Mouse (Mus musculus): ENCODE results near the gene Lasp1. TPM values are rescaled to one million over a fixed set of nuclear protein-coding genes. Genes with fewer than 3 reads are reported as not detected.

Gene Lasp1
- polyA plus RNA-seq, 1 experiment = 167 TPM

- Histone ChIP-seq H3K27ac (ENCODE audit: control insufficient read depth, insufficient read depth, low read length) (peak overlapping the region; percentile 37; the same call in 1 of the 2 replicates), H3K27me3 (ENCODE audit: control insufficient read depth, insufficient read depth, low read length) (no peaks in the 10 kb centered on the region), H3K4me3 (ENCODE audit: control insufficient read depth, insufficient read depth, low read length) (no peak overlapping the region), H3K36me3 (ENCODE audit: control insufficient read depth, insufficient read depth, low read length) (no peaks in the 10 kb centered on the region), H3K4me1 (replicated peaks; ENCODE audit: control insufficient read depth, insufficient read depth, low read length) (peaks cover 64% of the 10 kb centered on the region)
- TF ChIP-seq POLR2A (IDR thresholded peaks at IDR 0.05; ENCODE audit: control insufficient read depth, extremely low read depth, insufficient read depth, low read length, poor library complexity) (no peak), CTCF (IDR thresholded peaks at IDR 0.05; ENCODE audit: borderline replicate concordance, control insufficient read depth, extremely low read depth, insufficient read depth, low read length, poor library complexity) (no peak)
- WGBS = 14% methylated on average over 2 of the region's 2 CpGs
- DNase-seq = peak; percentile 62
Measured at GRCm38 (mm10) chr11:97808093-97808492, 9.3 kb downstream of the Lasp1 start.

GRCm38 (mm10) chr11:97808621-97809234, 9.9 kb downstream of the Lasp1 start:
- no peak for DNase-seq
- Histone ChIP-seq H3K4me3 (ENCODE audit: control insufficient read depth, insufficient read depth, low read length) (no peak overlapping the region), H3K27me3 (ENCODE audit: control insufficient read depth, insufficient read depth, low read length) (no peaks in the 10 kb centered on the region), H3K36me3 (ENCODE audit: control insufficient read depth, insufficient read depth, low read length) (no peaks in the 10 kb centered on the region), H3K4me1 (replicated peaks; ENCODE audit: control insufficient read depth, insufficient read depth, low read length) (peaks cover 64% of the 10 kb centered on the region), H3K27ac (ENCODE audit: control insufficient read depth, insufficient read depth, low read length) (peak overlapping the region; percentile 0; the same call in 1 of the 2 replicates)
- WGBS = 43% methylated on average over 5 of the region's 5 CpGs
- TF ChIP-seq POLR2A (IDR thresholded peaks at IDR 0.05; ENCODE audit: control insufficient read depth, extremely low read depth, insufficient read depth, low read length, poor library complexity) (no peak), CTCF (IDR thresholded peaks at IDR 0.05; ENCODE audit: borderline replicate concordance, control insufficient read depth, extremely low read depth, insufficient read depth, low read length, poor library complexity) (no peak)

- H3K4me3 ChIP-seq (ENCODE audit: control insufficient read depth, insufficient read depth, low read length) = no peak overlapping the region
- H3K4me1 ChIP-seq (replicated peaks; ENCODE audit: control insufficient read depth, insufficient read depth, low read length) = peaks cover 64% of the 10 kb centered on the region
- no peak for TF ChIP-seq POLR2A (IDR thresholded peaks at IDR 0.05; ENCODE audit: control insufficient read depth, extremely low read depth, insufficient read depth, low read length, poor library complexity)
- H3K27me3 ChIP-seq (ENCODE audit: control insufficient read depth, insufficient read depth, low read length) = no peaks in the 10 kb centered on the region
- no peak for DNase-seq
- H3K27ac ChIP-seq (ENCODE audit: control insufficient read depth, insufficient read depth, low read length) = peak overlapping the region; percentile 0; the same call in 1 of the 2 replicates
- 64% methylated on average over 7 of the region's 7 CpGs for WGBS
- peaks cover 6% of the 10 kb centered on the region; the same call in 1 of the 2 replicates for H3K36me3 ChIP-seq (ENCODE audit: control insufficient read depth, insufficient read depth, low read length)
Measured at GRCm38 (mm10) chr11:97809235-97810121, 10.7 kb downstream of the Lasp1 start.

GRCm38 (mm10) chr11:97810356-97810755, 11.6 kb downstream of the Lasp1 start:
- no peak for TF ChIP-seq POLR2A (IDR thresholded peaks at IDR 0.05; ENCODE audit: control insufficient read depth, extremely low read depth, insufficient read depth, low read length, poor library complexity)
- TF ChIP-seq CTCF (IDR thresholded peaks at IDR 0.05; ENCODE audit: borderline replicate concordance, control insufficient read depth, extremely low read depth, insufficient read depth, low read length, poor library complexity) = no peak
- Histone ChIP-seq H3K27ac (ENCODE audit: control insufficient read depth, insufficient read depth, low read length) (peak overlapping the region; percentile 12; the same call in 1 of the 2 replicates), H3K27me3 (ENCODE audit: control insufficient read depth, insufficient read depth, low read length) (no peaks in the 10 kb centered on the region), H3K36me3 (ENCODE audit: control insufficient read depth, insufficient read depth, low read length) (peaks cover 11% of the 10 kb centered on the region), H3K4me3 (ENCODE audit: control insufficient read depth, insufficient read depth, low read length) (no peak overlapping the region), H3K4me1 (replicated peaks; ENCODE audit: control insufficient read depth, insufficient read depth, low read length) (peaks cover 59% of the 10 kb centered on the region)
- peak; percentile 37 for DNase-seq
- 3% methylated on average over 7 of the region's 7 CpGs for WGBS

GRCm38 (mm10) chr11:97810970-97811369, 12.2 kb downstream of the Lasp1 start:
- peaks cover 17% of the 10 kb centered on the region for H3K36me3 ChIP-seq (ENCODE audit: control insufficient read depth, insufficient read depth, low read length)
- no peak overlapping the region for H3K27ac ChIP-seq (ENCODE audit: control insufficient read depth, insufficient read depth, low read length)
- no peaks in the 10 kb centered on the region for H3K27me3 ChIP-seq (ENCODE audit: control insufficient read depth, insufficient read depth, low read length)
- WGBS = 62% methylated on average over 3 of the region's 3 CpGs
- TF ChIP-seq POLR2A (IDR thresholded peaks at IDR 0.05; ENCODE audit: control insufficient read depth, extremely low read depth, insufficient read depth, low read length, poor library complexity) (no peak), CTCF (IDR thresholded peaks at IDR 0.05; ENCODE audit: borderline replicate concordance, control insufficient read depth, extremely low read depth, insufficient read depth, low read length, poor library complexity) (no peak)
- peaks cover 54% of the 10 kb centered on the region for H3K4me1 ChIP-seq (replicated peaks; ENCODE audit: control insufficient read depth, insufficient read depth, low read length)
- H3K4me3 ChIP-seq (ENCODE audit: control insufficient read depth, insufficient read depth, low read length) = no peak overlapping the region
- no peak for DNase-seq

GRCm38 (mm10) chr11:97811569-97812362, 13.0 kb downstream of the Lasp1 start:
- H3K27me3 ChIP-seq (ENCODE audit: control insufficient read depth, insufficient read depth, low read length) = no peaks in the 10 kb centered on the region
- H3K4me3 ChIP-seq (ENCODE audit: control insufficient read depth, insufficient read depth, low read length) = no peak overlapping the region
- peaks cover 25% of the 10 kb centered on the region for H3K36me3 ChIP-seq (ENCODE audit: control insufficient read depth, insufficient read depth, low read length)
- peaks cover 46% of the 10 kb centered on the region for H3K4me1 ChIP-seq (replicated peaks; ENCODE audit: control insufficient read depth, insufficient read depth, low read length)
- no peak for DNase-seq
- TF ChIP-seq CTCF (IDR thresholded peaks at IDR 0.05; ENCODE audit: borderline replicate concordance, control insufficient read depth, extremely low read depth, insufficient read depth, low read length, poor library complexity) (no peak), POLR2A (IDR thresholded peaks at IDR 0.05; ENCODE audit: control insufficient read depth, extremely low read depth, insufficient read depth, low read length, poor library complexity) (no peak)
- no peak overlapping the region for H3K27ac ChIP-seq (ENCODE audit: control insufficient read depth, insufficient read depth, low read length)
- WGBS = 85% methylated on average over 13 of the region's 13 CpGs

Measured in thymus, adult 2 months (tissue).